Mouse (Mus musculus) forebrain, postnatal 0 days (tissue): ENCODE measurements around the gene Naa38. TPM values are rescaled to one million over a fixed set of nuclear protein-coding genes. Genes with fewer than 3 reads are reported as not detected.
A peak's percentile ranks its signal among the peaks of the same experiment; 100 is the strongest.

Experiments
- ATAC-seq: fragments of 200-750 bp; cut with Nextera tagmentation; 2 replicates; pipeline ENCODE4 v1.8.0; 2017; ENCODE audit warnings: mild to moderate bottlenecking, moderate library complexity
- DNase-seq: peaks from one replicate; pipeline ENCODE4 v3.0.0-alpha.2; 2015
- H3K27ac ChIP-seq: fragments of 300-500 bp; sonication (generic); 2 replicates; pipeline ENCODE4 v1.5.1; 2014; ENCODE audit warnings: low read depth, mild to moderate bottlenecking, antibody characterized with exemption, low read length, moderate library complexity, mixed read lengths
- H3K27me3 ChIP-seq: fragments of 300-500 bp; sonication (generic); 2 replicates; pipeline ENCODE4 v1.6.1; 2014; ENCODE audit warnings: mild to moderate bottlenecking, low read length, mixed read lengths; ENCODE audit not compliant: insufficient read depth
- H3K36me3 ChIP-seq: fragments of 300-500 bp; sonication (generic); 2 replicates; pipeline ENCODE4 v1.6.1; 2014; ENCODE audit warnings: mild to moderate bottlenecking, moderate library complexity; ENCODE audit not compliant: insufficient read depth
- H3K4me1 ChIP-seq: fragments of 300-500 bp; sonication (generic); 2 replicates; pipeline ENCODE4 v1.6.1; 2014; ENCODE audit warnings: antibody characterized with exemption; ENCODE audit not compliant: insufficient read depth
- H3K4me2 ChIP-seq: fragments of 300-500 bp; sonication (generic); 2 replicates; pipeline ENCODE4 v1.6.1; 2014; ENCODE audit warnings: low read depth, mild to moderate bottlenecking, moderate library complexity
- H3K4me3 ChIP-seq: fragments of 300-500 bp; sonication (generic); 2 replicates; pipeline ENCODE4 v1.5.1; 2014; ENCODE audit warnings: low read depth, low read length, mixed read lengths
- H3K9ac ChIP-seq: fragments of 300-500 bp; sonication (generic); 2 replicates; pipeline ENCODE4 v1.6.1; 2014; ENCODE audit warnings: mild to moderate bottlenecking
- H3K9me3 ChIP-seq: fragments of 300-500 bp; sonication (generic); 2 replicates; pipeline ENCODE4 v1.6.1; 2016; ENCODE audit warnings: low read length
- CTCF ChIP-seq: sonication (generic); IDR thresholded peaks from 2 replicates; pipeline ENCODE4 v1.5.1; 2016; ENCODE audit warnings: antibody characterized with exemption, control low read depth, low read depth
- WGBS: fragments of 180-500 bp; shearing (Covaris S2); extraction: QIAGEN DNeasy Blood & Tissue Kit; methylation state at CpG from one replicate; pipeline ENCODE4 v1.1.7; 2014; 5-methylcytosine and 5-hydroxymethylcytosine counted together
- polyA plus RNA-seq: library from polyadenylated mRNA; unstranded; fragments of >200 nt; fragmentation: Nextera tagmentation; extraction: Ambion mirVana; gene quantifications from 2 replicates; pipeline ENCODE4 v1.2.1, GENCODE M21; 2015
- total RNA-seq: library from RNA; depleted of rRNA; stranded (reverse); fragments of >200 nt; gene quantifications from 2 replicates; pipeline ENCODE4 v1.2.3, GENCODE M21; 2014

The Naa38 gene
- total and polyA plus RNA-seq, 2 experiments from 2014 or later: 47.7 to 125 TPM

DNA sequence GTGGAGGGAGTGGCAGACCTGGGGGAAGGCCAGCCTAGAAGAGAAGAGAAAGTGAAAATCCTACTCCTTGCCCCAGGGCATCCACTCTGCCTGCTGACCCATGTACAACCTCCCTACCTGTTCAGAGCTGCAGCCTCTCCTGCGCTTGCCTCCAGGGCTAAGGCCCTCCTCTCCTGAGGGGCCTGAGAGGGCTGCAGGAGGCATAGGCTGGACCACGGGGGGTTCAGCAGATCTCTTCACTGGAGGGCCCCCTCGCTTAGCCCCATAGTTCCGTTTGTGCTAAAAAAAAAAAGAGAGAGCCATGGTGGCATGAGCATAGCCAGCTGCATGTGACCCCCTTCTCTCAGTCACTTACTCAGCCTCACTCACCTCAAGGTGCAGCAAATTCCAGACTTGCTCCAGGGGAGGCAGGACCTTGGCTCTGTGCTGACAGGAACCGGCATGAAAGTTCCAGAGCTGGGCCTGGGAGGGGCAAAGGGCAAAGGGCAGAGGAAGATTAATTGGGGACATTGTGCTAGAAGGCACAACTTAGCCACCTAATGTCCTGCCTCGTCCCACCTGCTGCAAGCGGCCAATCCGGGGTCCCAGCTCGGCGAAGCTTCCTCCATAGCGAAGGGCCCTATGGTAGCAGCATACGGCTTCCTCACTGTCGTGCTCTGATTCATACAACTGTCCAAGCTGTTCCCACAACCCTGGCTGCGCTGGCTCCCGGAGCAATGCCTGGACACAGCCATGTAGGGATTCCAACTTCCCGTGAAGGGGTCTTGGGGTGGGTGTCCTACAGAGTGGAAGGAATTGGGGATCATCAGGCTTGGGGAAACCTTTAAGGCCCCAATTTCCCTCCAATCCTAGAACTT lies 11.8 kb downstream of the Naa38 start:
- Histone ChIP-seq H3K4me3 (no peak overlapping the region), H3K27me3 (no peaks in the 10 kb centered on the region), H3K36me3 (peaks cover 59% of the 10 kb centered on the region), H3K9me3 (no peaks in the 10 kb centered on the region), H3K27ac (no peak overlapping the region), H3K4me1 (peaks cover 4% of the 10 kb centered on the region), H3K9ac (no peak overlapping the region), H3K4me2 (no peak overlapping the region)
- DNase-seq (no peak), ATAC-seq (no peak)
- TF ChIP-seq CTCF: no peak
- 90% methylated on average over 16 of the region's 16 CpGs for WGBS

DNA sequence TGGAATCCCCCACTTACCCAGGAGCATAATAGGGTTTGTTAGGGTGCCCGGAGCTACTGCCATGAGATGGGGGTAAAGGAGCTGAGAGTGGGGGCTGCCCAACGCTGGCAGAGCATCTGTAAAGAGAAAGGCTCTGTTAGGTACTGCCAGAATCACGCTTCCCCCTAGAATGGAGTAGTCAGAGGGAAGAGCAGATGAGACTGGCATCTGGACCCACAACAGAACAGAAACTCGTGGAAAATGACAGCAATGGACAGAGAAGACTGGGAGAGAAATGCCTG lies 12.4 kb downstream of the Naa38 start:
- Histone ChIP-seq H3K4me3 (no peak overlapping the region), H3K9ac (0 out of 2 replicates have a peak overlapping the region, but pooled peaks have one; percentile 85), H3K27me3 (no peaks in the 10 kb centered on the region), H3K36me3 (peaks cover 59% of the 10 kb centered on the region), H3K27ac (no peak overlapping the region), H3K4me1 (peaks cover 10% of the 10 kb centered on the region), H3K4me2 (no peak overlapping the region), H3K9me3 (no peaks in the 10 kb centered on the region)
- TF ChIP-seq CTCF: no peak
- 84% methylated on average over 4 of the region's 4 CpGs for WGBS
- DNase-seq (no peak), ATAC-seq (no peak)

- H3K36me3 ChIP-seq: peaks cover 53% of the 10 kb centered on the region
- DNase-seq: peak; percentile 90
- WGBS: under 1% methylated on average over 33 of the region's 33 CpGs
- H3K9ac ChIP-seq: peak overlapping the region; percentile 85
- peaks cover 21% of the 10 kb centered on the region for H3K4me1 ChIP-seq
- H3K27me3 ChIP-seq: no peaks in the 10 kb centered on the region
- peak overlapping the region; percentile 98 for H3K4me2 ChIP-seq
- peak; percentile 29 for TF ChIP-seq CTCF
- H3K27ac ChIP-seq: peak overlapping the region; percentile 99
- peak; percentile 84 for ATAC-seq
- H3K9me3 ChIP-seq: no peaks in the 10 kb centered on the region
- peak overlapping the region; percentile 71 for H3K4me3 ChIP-seq
Observed at GRCm38 (mm10) chr11:69408541-69409377, 13.5 kb downstream of the Naa38 start.

DNA sequence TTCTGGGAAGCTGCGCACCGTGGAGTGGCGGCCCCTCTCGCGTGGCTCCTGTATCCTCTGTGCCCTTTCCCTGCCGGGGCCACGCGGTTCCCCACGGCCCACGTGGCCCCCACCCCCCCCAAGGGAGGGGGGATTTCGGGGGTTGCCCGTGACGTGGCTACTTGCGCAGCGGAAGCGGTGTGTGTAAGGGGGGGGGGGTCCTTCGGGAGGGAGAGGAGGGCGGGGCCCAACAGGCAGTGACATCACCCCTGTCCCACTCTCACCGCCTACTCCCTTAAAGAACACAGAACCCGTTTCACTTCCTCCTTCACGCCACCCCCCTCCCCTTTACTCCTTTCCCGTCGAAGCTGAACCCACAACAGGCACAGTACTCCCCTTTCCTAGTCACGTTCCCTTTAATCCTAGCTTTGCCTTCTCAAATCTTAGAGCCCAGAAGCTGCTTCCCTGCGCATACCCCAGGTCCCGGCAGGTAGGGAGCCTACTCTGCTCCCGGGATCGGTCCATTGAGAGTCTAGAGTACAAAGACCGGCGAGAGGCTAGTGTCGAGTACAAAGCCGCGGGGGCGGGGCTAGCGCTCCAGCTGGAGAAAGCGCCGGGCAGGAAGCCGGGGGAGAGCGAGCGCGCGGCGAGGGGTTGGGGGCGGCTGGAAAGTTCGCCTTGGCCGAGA lies 14.2 kb downstream of the Naa38 start:
- H3K9me3 ChIP-seq: no peaks in the 10 kb centered on the region
- no peak for TF ChIP-seq CTCF
- peaks cover 28% of the 10 kb centered on the region for H3K4me1 ChIP-seq
- H3K4me3 ChIP-seq: peak overlapping the region; percentile 71
- peak; percentile 49 for ATAC-seq
- peak; percentile 81 for DNase-seq
- peaks cover 45% of the 10 kb centered on the region for H3K36me3 ChIP-seq
- peak overlapping the region; percentile 99 for H3K27ac ChIP-seq
- H3K9ac ChIP-seq: peak overlapping the region; percentile 85
- H3K4me2 ChIP-seq: peak overlapping the region; percentile 98
- H3K27me3 ChIP-seq: no peaks in the 10 kb centered on the region
- 3% methylated on average over 35 of the region's 46 CpGs for WGBS

DNA sequence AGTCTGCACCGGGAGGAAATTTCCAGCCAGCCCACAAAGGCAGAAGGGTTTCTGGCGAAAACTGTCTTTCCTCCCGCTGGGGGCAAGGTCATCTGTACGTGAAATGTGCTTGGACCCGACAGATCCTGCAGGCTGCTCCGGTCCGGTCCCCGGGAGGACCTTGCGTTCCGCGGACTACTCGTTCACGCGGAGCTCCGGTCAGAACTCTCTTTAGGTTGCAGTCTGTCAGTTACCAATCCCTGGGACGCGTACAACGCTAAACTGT lies 14.7 kb downstream of the Naa38 start:
- Histone ChIP-seq H3K4me1 (peaks cover 31% of the 10 kb centered on the region), H3K27me3 (no peaks in the 10 kb centered on the region), H3K27ac (peak overlapping the region; percentile 99), H3K9ac (peak overlapping the region; percentile 85), H3K4me2 (peak overlapping the region; percentile 98), H3K36me3 (peaks cover 41% of the 10 kb centered on the region), H3K4me3 (peak overlapping the region; percentile 71), H3K9me3 (no peaks in the 10 kb centered on the region)
- DNase-seq: no peak
- WGBS: 0% methylated on average over 18 of the region's 18 CpGs
- TF ChIP-seq CTCF: no peak
- no peak for ATAC-seq

- DNase-seq (peak; percentile 58), ATAC-seq (peak; percentile 4; the same call in 1 of the 2 replicates)
Observed at GRCm38 (mm10) chr11:69410310-69411072, 15.2 kb downstream of the Naa38 start.

More at GRCm38 (mm10) chr11:69410310-69411072, 15.2 kb downstream of the Naa38 start:
- Histone ChIP-seq H3K4me2 (peak overlapping the region; percentile 98), H3K27me3 (no peaks in the 10 kb centered on the region), H3K4me1 (peaks cover 31% of the 10 kb centered on the region), H3K27ac (peak overlapping the region; percentile 99), H3K9me3 (no peaks in the 10 kb centered on the region), H3K4me3 (peak overlapping the region; percentile 71), H3K36me3 (peaks cover 35% of the 10 kb centered on the region), H3K9ac (peak overlapping the region; percentile 85)
- 1% methylated on average over 41 of the region's 41 CpGs for WGBS
- TF ChIP-seq CTCF: no peak
